Mouse (Mus musculus) ES-Bruce4 (cell line): ENCODE results near the gene Tsc22d4. TPM values are rescaled to one million over a fixed set of nuclear protein-coding genes. Genes with fewer than 3 reads are reported as not detected.

Source experiments
- H3K27ac ChIP-seq: 2 replicates; pipeline ENCODE4 v1.5.1; 2012; ENCODE audit warnings: low read length, inconsistent platforms; ENCODE audit not compliant: insufficient read depth
- H3K27me3 ChIP-seq: 2 replicates; pipeline ENCODE4 v1.6.1; 2012; ENCODE audit warnings: mild to moderate bottlenecking, low read length, inconsistent platforms; ENCODE audit not compliant: control insufficient read depth, poor library complexity, insufficient read depth, severe bottlenecking
- H3K36me3 ChIP-seq: 2 replicates; pipeline ENCODE4 v1.6.1; 2012; ENCODE audit warnings: inconsistent platforms, mild to moderate bottlenecking, low read length, moderate library complexity; ENCODE audit not compliant: control insufficient read depth, poor library complexity, insufficient read depth, severe bottlenecking
- H3K4me1 ChIP-seq: one replicate; pipeline ENCODE4 v1.8.1; 2011; ENCODE audit warnings: low read length; ENCODE audit not compliant: control insufficient read depth, insufficient read depth
- H3K4me3 ChIP-seq: 2 replicates; pipeline ENCODE4 v1.5.1; 2011; ENCODE audit warnings: low read depth, mild to moderate bottlenecking, low read length
- H3K9ac ChIP-seq: 2 replicates; pipeline ENCODE4 v1.6.1; 2012; ENCODE audit warnings: low read depth, mild to moderate bottlenecking, inconsistent platforms; ENCODE audit not compliant: poor library complexity, severe bottlenecking
- H3K9me3 ChIP-seq: replicated peaks from 2 replicates; pipeline ENCODE4 v1.6.1; 2012; ENCODE audit warnings: mild to moderate bottlenecking, low read length, inconsistent platforms; ENCODE audit not compliant: control insufficient read depth, poor library complexity, insufficient read depth, severe bottlenecking
- CTCF ChIP-seq: IDR thresholded peaks from one replicate; pipeline ENCODE4 v1.8.1; 2011; ENCODE audit warnings: low read depth, low read length
- EP300 ChIP-seq: IDR thresholded peaks from 2 replicates; pipeline ENCODE4 v1.6.1; 2011; ENCODE audit warnings: low read depth, low read length; ENCODE audit not compliant: insufficient read depth
- POLR2A ChIP-seq: IDR thresholded peaks from one replicate; pipeline ENCODE4 v1.8.1; 2011; ENCODE audit warnings: low read length; ENCODE audit not compliant: insufficient read depth
- polyA plus RNA-seq: library from polyadenylated mRNA; stranded (reverse); fragments of >200 nt; gene quantifications from 2 replicates; pipeline ENCODE4 v1.2.4, GENCODE M21; 2011; ENCODE audit warnings: low read depth; ENCODE audit not compliant: missing spikeins, insufficient read depth, insufficient read length

The Tsc22d4 gene
- polyA plus RNA-seq, 1 experiment, result 47.7 TPM

DNA sequence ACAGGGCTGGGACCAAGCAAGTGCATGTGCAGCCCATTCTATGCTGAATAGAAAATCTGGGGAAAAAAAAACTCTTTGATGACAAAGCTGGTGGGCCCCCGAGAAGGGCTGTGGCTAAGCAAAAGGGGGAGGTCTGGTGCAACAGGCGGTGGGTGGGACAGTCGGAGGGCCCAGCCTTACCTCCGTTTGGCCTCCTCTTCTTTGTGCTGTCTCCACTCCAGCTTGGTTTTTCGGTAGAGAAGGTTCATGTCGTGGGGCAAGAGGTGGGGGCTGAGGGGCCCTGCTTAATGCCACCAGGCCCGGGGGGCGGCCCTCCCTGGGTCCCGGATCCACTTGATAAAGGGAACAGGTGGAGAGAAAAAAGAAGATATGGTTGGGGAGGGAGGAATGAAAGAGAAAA lies 6.1 kb upstream of the Tsc22d4 start:
- Histone ChIP-seq H3K9me3 (no peaks in the 10 kb centered on the region), H3K27ac (no peak overlapping the region), H3K4me3 (no peak overlapping the region), H3K9ac (no peak overlapping the region), H3K36me3 (no peaks in the 10 kb centered on the region), H3K27me3 (no peaks in the 10 kb centered on the region), H3K4me1 (peaks cover 6% of the 10 kb centered on the region)
- TF ChIP-seq POLR2A (no peak), CTCF (no peak), EP300 (no peak)

DNA sequence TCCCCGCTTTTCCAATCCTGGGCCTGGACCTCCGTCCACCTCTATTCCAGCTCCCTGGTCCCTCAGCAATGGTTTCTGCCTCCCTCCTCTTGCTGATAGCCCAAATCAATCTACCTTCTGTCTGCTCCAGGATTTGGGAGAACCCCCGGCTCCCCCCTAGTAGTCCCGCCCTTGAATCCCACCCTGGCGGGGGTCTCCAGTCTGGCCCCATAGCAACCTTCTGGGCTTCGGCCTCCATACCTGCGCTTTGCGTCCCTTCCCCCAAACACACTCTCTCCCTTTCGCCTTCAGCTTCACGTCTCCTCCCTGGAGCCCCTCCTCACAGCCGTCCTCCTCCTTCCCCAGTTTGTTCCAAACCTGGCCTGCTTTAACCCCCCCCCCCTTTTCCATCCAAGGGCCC lies 5.0 kb upstream of the Tsc22d4 start:
- Histone ChIP-seq H3K4me1 (peaks cover 2% of the 10 kb centered on the region), H3K9me3 (no peaks in the 10 kb centered on the region), H3K27me3 (no peaks in the 10 kb centered on the region), H3K36me3 (no peaks in the 10 kb centered on the region), H3K9ac (peak overlapping the region; percentile 66), H3K27ac (no peak overlapping the region), H3K4me3 (peak overlapping the region; percentile 66)
- TF ChIP-seq EP300 (no peak), CTCF (no peak), POLR2A (no peak)

DNA sequence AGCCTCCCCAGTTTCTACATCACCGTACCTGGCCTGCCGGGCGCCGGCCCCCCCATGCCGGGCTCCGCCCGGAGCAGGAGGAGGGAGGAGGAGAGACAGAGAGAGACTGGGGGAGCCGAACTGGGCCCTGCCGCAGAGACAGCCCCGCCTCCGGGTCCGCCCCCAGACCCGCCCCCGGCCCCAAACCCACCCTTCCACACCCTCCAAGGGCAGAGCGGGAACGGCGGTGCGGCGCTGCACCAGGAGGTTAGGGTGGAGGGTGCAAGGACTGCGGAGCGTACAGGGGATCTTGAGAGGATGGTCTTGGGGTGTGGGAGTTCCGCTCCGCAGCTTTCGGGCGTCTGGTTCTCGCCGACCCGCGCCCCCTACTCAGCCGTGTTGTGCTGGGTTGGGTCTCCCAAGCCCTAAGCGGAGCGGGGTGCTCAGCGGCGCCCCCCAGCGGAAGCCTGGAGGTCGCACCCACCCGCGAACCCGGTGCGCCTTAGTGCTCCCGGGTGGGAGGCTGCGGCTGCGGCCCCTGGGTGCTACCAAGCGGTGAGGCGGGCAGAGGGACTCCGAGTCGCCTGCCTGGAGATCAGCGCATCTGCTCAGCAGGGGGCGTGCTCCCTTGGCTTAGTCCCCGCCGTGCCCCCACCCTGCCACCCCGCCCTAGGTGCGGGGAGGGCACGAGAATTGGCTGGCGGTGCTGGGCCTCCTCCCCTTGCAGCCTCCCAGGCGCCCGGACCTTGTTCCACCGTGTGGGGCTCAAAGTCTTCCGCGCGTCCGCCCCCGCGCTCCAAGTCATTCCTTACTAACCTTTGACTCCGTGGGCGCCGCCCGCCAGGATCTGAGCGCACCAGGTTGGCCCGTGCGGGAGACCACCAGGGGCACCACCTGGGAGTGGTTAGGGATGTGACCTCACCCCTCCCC lies 4.3 kb upstream of the Tsc22d4 start, which contains the start of gene Nyap1:
Gene Nyap1 (minus strand): TSS at position 585 of the 909 bp plus-strand sequence.
- 0 out of 2 replicates have a peak within 1 kb of the TSS, but pooled peaks have one; percentile 8 for H3K27ac ChIP-seq
- peak within 1 kb of the TSS; percentile 66 for H3K9ac ChIP-seq
- H3K4me1 ChIP-seq, result no peaks in the 10 kb centered on the region
- H3K27me3 ChIP-seq, result no peaks in the 10 kb centered on the region
- H3K9me3 ChIP-seq, result no peaks in the 10 kb centered on the region
- TF ChIP-seq CTCF (peak; percentile 54), EP300 (0 out of 2 replicates have a peak, but pooled peaks have one; percentile 8), POLR2A (peak; percentile 77)
- H3K36me3 ChIP-seq, result no peaks in the 10 kb centered on the region
- peak within 1 kb of the TSS; percentile 81 for H3K4me3 ChIP-seq

DNA sequence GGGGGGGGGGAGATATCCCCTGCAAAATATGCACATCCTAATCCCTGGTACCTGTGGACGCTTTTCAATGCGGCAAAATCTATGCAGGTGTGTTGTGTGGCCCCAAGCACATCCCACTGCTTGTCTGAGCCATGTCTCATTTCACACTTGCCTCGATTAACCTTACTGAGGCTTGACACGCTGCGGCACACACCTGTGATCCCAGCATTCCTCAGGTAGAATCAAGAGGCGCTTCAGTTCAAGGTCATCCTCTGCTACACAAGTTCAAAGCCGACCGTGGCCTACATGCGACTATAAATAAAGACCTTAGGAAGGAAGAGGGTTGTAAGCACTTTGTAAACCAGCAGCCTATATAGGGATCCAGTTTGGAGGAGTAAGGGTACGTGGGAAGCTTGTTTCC lies 3.5 kb upstream of the Tsc22d4 start:
- Histone ChIP-seq H3K27ac (0 out of 2 replicates have a peak overlapping the region, but pooled peaks have one; percentile 8), H3K27me3 (no peaks in the 10 kb centered on the region), H3K36me3 (no peaks in the 10 kb centered on the region), H3K4me3 (no peak overlapping the region), H3K4me1 (no peaks in the 10 kb centered on the region), H3K9me3 (no peaks in the 10 kb centered on the region), H3K9ac (peak overlapping the region; percentile 66; the same call in 1 of the 2 replicates)
- no peak for TF ChIP-seq EP300
- TF ChIP-seq POLR2A, result no peak
- no peak for TF ChIP-seq CTCF

DNA sequence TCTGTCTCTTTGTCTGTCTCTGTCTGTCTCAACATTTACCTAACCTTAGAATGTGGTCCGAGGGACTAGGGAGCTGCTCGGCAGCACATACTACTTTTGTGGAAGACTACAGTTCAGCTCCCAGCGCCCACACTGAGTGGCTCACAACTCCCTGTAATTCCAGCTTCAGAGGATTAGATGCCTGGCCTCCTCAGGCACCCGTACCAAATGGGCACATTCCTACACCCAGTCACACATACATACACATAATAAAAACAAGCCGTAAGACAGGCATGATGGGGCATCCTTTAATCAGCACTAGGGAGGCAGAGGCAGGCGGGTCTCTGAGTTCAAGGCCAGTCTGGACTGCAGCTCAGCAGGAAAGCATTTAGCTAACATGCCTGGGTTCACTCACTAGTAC lies 2.7 kb upstream of the Tsc22d4 start:
- Histone ChIP-seq H3K4me3 (no peak overlapping the region), H3K27me3 (no peaks in the 10 kb centered on the region), H3K9me3 (no peaks in the 10 kb centered on the region), H3K27ac (no peak overlapping the region), H3K9ac (no peak overlapping the region), H3K4me1 (no peaks in the 10 kb centered on the region), H3K36me3 (no peaks in the 10 kb centered on the region)
- TF ChIP-seq CTCF (no peak), POLR2A (no peak), EP300 (no peak)

DNA sequence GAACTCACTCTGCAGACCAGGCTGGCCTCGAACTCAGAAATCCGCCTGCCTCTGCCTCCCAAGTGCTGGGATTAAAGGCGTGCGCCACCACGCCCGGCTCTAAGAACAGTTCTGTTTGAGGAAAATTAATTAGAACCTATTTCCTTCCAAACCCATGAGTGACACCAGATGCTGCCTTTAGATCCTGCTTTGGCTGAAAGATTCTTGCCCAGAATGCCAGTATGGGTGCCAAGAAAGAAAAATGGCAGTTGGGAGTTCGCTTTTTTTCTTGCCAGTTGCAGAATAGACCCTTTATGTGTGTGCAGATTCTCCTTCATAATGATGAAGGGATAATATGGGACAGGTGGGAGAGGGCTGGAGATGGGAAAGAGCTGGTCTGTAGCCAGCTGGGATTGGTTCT lies 1.3 kb upstream of the Tsc22d4 start:
- H3K36me3 ChIP-seq, result no peaks in the 10 kb centered on the region
- no peaks in the 10 kb centered on the region for H3K27me3 ChIP-seq
- TF ChIP-seq EP300 (no peak), POLR2A (no peak), CTCF (no peak)
- no peaks in the 10 kb centered on the region for H3K9me3 ChIP-seq
- peaks cover 3% of the 10 kb centered on the region for H3K4me1 ChIP-seq
- H3K27ac ChIP-seq, result no peak overlapping the region
- H3K4me3 ChIP-seq, result no peak overlapping the region
- no peak overlapping the region for H3K9ac ChIP-seq
